Mouse (Mus musculus) embryonic facial prominence, embryonic 11.5 days (tissue): Measurements from ENCODE around the gene Rragd. TPM values are rescaled to one million over a fixed set of nuclear protein-coding genes. Genes with fewer than 3 reads are reported as not detected.

Source experiments
- ATAC-seq: fragments of 200-750 bp; cut with Nextera tagmentation; replicated peaks from 2 replicates; pipeline ENCODE4 v1.8.0; 2017; ENCODE audit warnings: low read depth; ENCODE audit not compliant: insufficient number of reproducible peaks, low FRiP score, low TSS enrichment
- DNase-seq: peaks from one replicate; pipeline ENCODE4 v3.0.0-alpha.2; 2015; ENCODE audit warnings: low spot score
- H3K27ac ChIP-seq: fragments of 300-500 bp; sonication (generic); replicated peaks from 2 replicates; pipeline ENCODE4 v1.5.1; 2014; ENCODE audit warnings: mild to moderate bottlenecking, low read depth, low read length, control low read depth
- H3K27me3 ChIP-seq: fragments of 300-500 bp; sonication (generic); 2 replicates; pipeline ENCODE4 v1.6.1; 2014; ENCODE audit warnings: mild to moderate bottlenecking, low read length, moderate library complexity, mixed read lengths; ENCODE audit not compliant: control insufficient read depth, insufficient read depth
- H3K36me3 ChIP-seq: fragments of 300-500 bp; sonication (generic); replicated peaks from 2 replicates; pipeline ENCODE4 v1.6.1; 2014; ENCODE audit warnings: low read depth, mild to moderate bottlenecking, low read length, moderate library complexity, mixed read lengths; ENCODE audit not compliant: control insufficient read depth, insufficient read depth
- H3K4me1 ChIP-seq: fragments of 300-500 bp; sonication (generic); 2 replicates; pipeline ENCODE4 v1.6.1; 2014; ENCODE audit warnings: low read length, mixed read lengths; ENCODE audit not compliant: control insufficient read depth, insufficient read depth
- H3K4me2 ChIP-seq: fragments of 300-500 bp; sonication (generic); 2 replicates; pipeline ENCODE4 v1.6.1; 2014; ENCODE audit warnings: low read depth, mild to moderate bottlenecking, control low read depth, low read length, moderate library complexity
- H3K4me3 ChIP-seq: fragments of 300-500 bp; sonication (generic); 2 replicates; pipeline ENCODE4 v1.5.1; 2014; ENCODE audit warnings: low read depth, low read length, control low read depth
- H3K9ac ChIP-seq: fragments of 300-500 bp; sonication (generic); replicated peaks from 2 replicates; pipeline ENCODE4 v1.6.1; 2014; ENCODE audit warnings: mild to moderate bottlenecking, control low read depth, low read length
- H3K9me3 ChIP-seq: fragments of 300-500 bp; sonication (generic); replicated peaks from 2 replicates; pipeline ENCODE4 v1.6.1; 2016; ENCODE audit warnings: mild to moderate bottlenecking, low read length, inconsistent platforms, mixed read lengths; ENCODE audit not compliant: control insufficient read depth
- WGBS: fragments of 180-500 bp; shearing (Covaris S2); extraction: QIAGEN DNeasy Blood & Tissue Kit; methylation state at CpG from one replicate; pipeline ENCODE4 v1.1.7; 2014; 5-methylcytosine and 5-hydroxymethylcytosine counted together
- polyA plus RNA-seq: library from polyadenylated mRNA; unstranded; fragments of >200 nt; fragmentation: Nextera tagmentation; extraction: Ambion mirVana; gene quantifications from 2 replicates; pipeline ENCODE4 v1.2.1, GENCODE M21; 2014

Gene Rragd
- polyA plus RNA-seq, 1 experiment from 2014 or later = 27.8 TPM

DNA sequence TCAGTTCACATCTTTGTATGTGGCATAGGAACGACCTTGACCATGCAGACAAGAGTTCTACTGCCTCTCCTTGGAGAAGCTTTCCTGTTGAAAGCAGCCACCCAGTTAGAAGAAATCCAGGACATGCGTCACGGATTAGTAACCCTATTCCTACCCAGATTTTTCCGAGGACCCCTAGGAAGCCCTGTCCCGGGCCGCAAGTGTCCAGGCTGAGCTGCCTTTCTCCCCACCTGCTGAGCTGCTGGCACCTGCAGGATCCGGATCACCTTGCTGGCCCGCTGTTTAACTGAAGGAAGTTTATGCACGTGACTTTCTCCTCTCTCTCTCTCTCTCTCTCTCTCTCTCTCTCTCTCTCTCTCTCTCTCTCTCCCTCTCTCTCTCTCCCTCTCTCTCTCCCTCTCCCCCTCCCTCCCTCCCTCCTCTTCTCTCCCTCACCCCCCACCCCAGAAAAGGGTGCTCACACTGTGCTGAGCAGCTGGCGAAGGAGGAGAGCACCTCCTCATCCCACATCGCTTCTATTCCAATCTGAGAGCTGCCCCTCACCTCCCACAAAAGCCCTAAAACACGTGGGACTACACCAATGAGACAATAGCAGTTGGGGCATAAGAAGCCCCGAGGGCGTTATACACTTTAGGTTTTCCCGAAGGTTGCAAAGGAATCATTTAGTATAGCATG lies 659 bp upstream of the Rragd start:
- peak overlapping the region; percentile 99 for H3K4me2 ChIP-seq
- WGBS = under 1% methylated on average over 15 of the region's 15 CpGs
- peak overlapping the region; percentile 86; the same call in 1 of the 2 replicates for H3K9ac ChIP-seq
- H3K27ac ChIP-seq = no peak overlapping the region
- H3K4me1 ChIP-seq = no peaks in the 10 kb centered on the region; the same call in 1 of the 2 replicates
- 0 out of 2 replicates have a peak, but pooled peaks cover 2% of the 10 kb centered on the region for H3K27me3 ChIP-seq
- peak; percentile 30 for DNase-seq
- ATAC-seq = peak; percentile 46; the same call in 1 of the 2 replicates
- no peaks in the 10 kb centered on the region for H3K36me3 ChIP-seq
- H3K4me3 ChIP-seq = peak overlapping the region; percentile 85
- no peaks in the 10 kb centered on the region for H3K9me3 ChIP-seq

- H3K9ac ChIP-seq = peak overlapping the region; percentile 86
- H3K9me3 ChIP-seq = no peaks in the 10 kb centered on the region
- peak overlapping the region; percentile 65 for H3K27ac ChIP-seq
- no peaks in the 10 kb centered on the region for H3K36me3 ChIP-seq
- ATAC-seq (peak; percentile 63), DNase-seq (peak; percentile 57)
- H3K27me3 ChIP-seq = 0 out of 2 replicates have a peak, but pooled peaks cover 2% of the 10 kb centered on the region
- H3K4me1 ChIP-seq = no peaks in the 10 kb centered on the region; the same call in 1 of the 2 replicates
- H3K4me2 ChIP-seq = peak overlapping the region; percentile 99
- peak overlapping the region; percentile 85 for H3K4me3 ChIP-seq
- WGBS = 1% methylated on average over 62 of the region's 94 CpGs
These were observed 629 bp downstream of the Rragd start for GRCm38 (mm10) chr4:32983176-32984155.

DNA sequence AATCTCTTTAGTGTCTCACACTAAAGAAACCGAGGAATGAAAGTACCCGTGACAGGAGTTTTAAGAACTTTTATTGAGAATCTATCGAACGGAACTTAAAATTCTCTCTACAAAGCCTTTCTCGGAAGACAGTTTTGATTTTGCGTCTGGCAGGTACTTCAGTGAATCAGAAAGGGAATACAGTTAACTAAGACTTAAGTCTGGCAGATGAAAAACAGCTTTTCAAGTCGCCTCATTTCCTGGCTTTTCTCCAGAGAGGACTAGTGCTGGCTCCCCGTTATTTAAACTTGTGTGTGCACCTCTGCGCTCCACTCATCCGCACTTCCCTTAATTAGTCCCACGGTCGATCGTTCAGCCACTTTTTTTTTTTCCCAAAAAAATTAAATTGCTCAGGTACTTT lies 1.4 kb downstream of the Rragd start:
- WGBS = under 1% methylated on average over 13 of the region's 13 CpGs
- peak overlapping the region; percentile 99 for H3K4me2 ChIP-seq
- 0 out of 2 replicates have a peak, but pooled peaks cover 2% of the 10 kb centered on the region for H3K27me3 ChIP-seq
- peak overlapping the region; percentile 85 for H3K4me3 ChIP-seq
- no peaks in the 10 kb centered on the region for H3K9me3 ChIP-seq
- peak overlapping the region; percentile 86 for H3K9ac ChIP-seq
- H3K27ac ChIP-seq = peak overlapping the region; percentile 65
- no peaks in the 10 kb centered on the region; the same call in 1 of the 2 replicates for H3K4me1 ChIP-seq
- H3K36me3 ChIP-seq = no peaks in the 10 kb centered on the region
- DNase-seq (peak; percentile 67), ATAC-seq (no peak)

DNA sequence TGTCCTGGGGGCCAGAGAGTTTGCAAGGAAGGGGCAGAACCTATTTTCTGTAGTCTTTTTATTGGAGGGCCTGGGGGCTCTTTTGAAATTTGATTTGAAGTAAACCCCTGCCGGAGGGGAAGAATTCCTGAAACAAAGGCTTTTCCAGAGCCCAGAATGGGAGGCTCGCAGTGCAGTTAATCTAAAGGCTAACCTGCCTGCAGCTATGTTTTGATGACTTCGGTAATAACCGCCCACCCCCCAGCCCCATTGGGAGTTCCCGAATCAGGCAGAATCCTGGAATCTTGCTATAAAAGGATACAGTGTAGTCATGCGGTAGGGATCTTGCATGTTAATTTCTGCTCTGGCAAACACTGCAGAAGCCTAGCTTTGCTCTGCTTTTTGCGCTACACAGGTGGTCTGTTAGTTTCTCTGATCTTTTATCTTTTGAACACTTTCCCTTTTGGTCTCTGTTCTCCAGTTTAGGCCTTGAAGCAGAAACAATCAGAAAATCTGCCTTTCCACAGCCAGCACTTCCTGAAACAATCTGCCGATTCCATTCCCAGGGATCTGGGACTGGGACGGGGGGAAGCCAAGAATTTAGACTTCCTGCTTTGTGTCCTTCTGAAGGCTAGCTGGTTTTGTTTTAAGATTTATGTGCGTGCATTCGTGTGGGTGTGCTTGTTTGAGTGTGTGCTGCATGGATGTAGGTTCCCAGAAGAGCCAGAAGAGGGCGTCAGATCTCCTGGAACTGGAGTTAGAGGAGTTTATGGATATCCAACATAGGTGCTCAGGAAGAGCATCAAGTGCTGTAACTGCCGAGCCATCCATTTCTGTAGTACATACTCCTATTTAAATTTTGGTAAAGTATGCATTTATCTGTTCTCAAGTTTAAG lies 2.2 kb downstream of the Rragd start:
- Histone ChIP-seq H3K36me3 (no peaks in the 10 kb centered on the region), H3K27ac (peak overlapping the region; percentile 65), H3K4me3 (peak overlapping the region; percentile 85), H3K9ac (peak overlapping the region; percentile 86), H3K27me3 (0 out of 2 replicates have a peak, but pooled peaks cover 2% of the 10 kb centered on the region), H3K4me1 (no peaks in the 10 kb centered on the region; the same call in 1 of the 2 replicates), H3K9me3 (no peaks in the 10 kb centered on the region), H3K4me2 (peak overlapping the region; percentile 99)
- WGBS = 7% methylated on average over 13 of the region's 13 CpGs
- peak; percentile 66 for DNase-seq
- ATAC-seq = no peak

DNA sequence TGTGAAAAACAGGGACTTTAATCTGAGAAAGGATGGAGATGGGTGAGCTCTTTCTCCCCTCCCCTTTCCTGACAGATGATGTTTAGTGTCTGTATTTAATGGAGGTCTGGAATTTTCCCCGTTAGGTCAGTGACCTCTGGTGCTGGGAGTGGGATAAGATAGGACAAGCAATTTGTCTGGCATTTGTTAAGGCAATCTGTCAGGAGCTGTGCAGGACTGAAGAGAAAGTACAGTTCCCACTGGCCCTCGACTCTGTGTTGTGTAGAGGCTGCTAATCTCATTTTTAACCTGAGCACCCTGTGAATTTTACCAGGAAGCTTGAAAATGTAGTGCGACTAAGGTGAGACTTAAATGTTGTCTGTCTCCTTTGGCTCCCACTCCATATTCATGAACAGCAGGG lies 2.8 kb downstream of the Rragd start:
- no peak overlapping the region for H3K27ac ChIP-seq
- no peaks in the 10 kb centered on the region for H3K9me3 ChIP-seq
- H3K36me3 ChIP-seq = no peaks in the 10 kb centered on the region
- no peaks in the 10 kb centered on the region; the same call in 1 of the 2 replicates for H3K4me1 ChIP-seq
- whole genome bisulfite sequencing = 5% methylated on average over 3 of the region's 3 CpGs
- no peak overlapping the region for H3K4me3 ChIP-seq
- no peak for ATAC-seq
- no peak overlapping the region for H3K9ac ChIP-seq
- H3K4me2 ChIP-seq = no peak overlapping the region
- H3K27me3 ChIP-seq = 0 out of 2 replicates have a peak, but pooled peaks cover 2% of the 10 kb centered on the region
- DNase-seq = peak; percentile 7

GRCm38 (mm10) chr4:32987006-32987405 lies 4.2 kb downstream of the Rragd start:
- H3K4me2 ChIP-seq = no peak overlapping the region

GRCm38 (mm10) chr4:32989346-32989745 lies 6.5 kb downstream of the Rragd start:
- H3K4me1 ChIP-seq = no peaks in the 10 kb centered on the region
- ATAC-seq (no peak), DNase-seq (no peak)
- no peaks in the 10 kb centered on the region for H3K27me3 ChIP-seq
- H3K27ac ChIP-seq = no peak overlapping the region
- no peak overlapping the region for H3K4me3 ChIP-seq
- H3K4me2 ChIP-seq = no peak overlapping the region
- H3K9me3 ChIP-seq = no peaks in the 10 kb centered on the region
- WGBS = 75% methylated on average over 2 of the region's 2 CpGs
- no peaks in the 10 kb centered on the region for H3K36me3 ChIP-seq
- no peak overlapping the region for H3K9ac ChIP-seq

More at GRCm38 (mm10) chr4:32987006-32987405, 4.2 kb downstream of the Rragd start:
- no peaks in the 10 kb centered on the region for H3K9me3 ChIP-seq
- no peak for DNase-seq
- 0 out of 2 replicates have a peak, but pooled peaks cover 1% of the 10 kb centered on the region for H3K27me3 ChIP-seq
- no peaks in the 10 kb centered on the region for H3K36me3 ChIP-seq
- WGBS = 53% methylated on average over 3 of the region's 3 CpGs
- H3K27ac ChIP-seq = no peak overlapping the region
- H3K4me3 ChIP-seq = no peak overlapping the region
- H3K9ac ChIP-seq = no peak overlapping the region
- ATAC-seq = no peak
- no peaks in the 10 kb centered on the region; the same call in 1 of the 2 replicates for H3K4me1 ChIP-seq
